Mouse (Mus musculus) heart, postnatal 25 days (tissue): ENCODE measurements around the gene Vmn1r212. TPM values are rescaled to one million over a fixed set of nuclear protein-coding genes. Genes with fewer than 3 reads are reported as not detected.
"Not testable (repeated sequence)": the region's sequence is repeated elsewhere in the genome, so short reads cannot be mapped to it uniquely, and the experiment has no call there.

ENCODE experiments used
- DNase-seq: peaks from one replicate; pipeline ENCODE4 v3.0.0; 2022; ENCODE audit warnings: low spot score
- intact Hi-C: fragments of 180-260 bp; cut with DNase I; formaldehyde crosslinking; loops from one replicate; pipeline ENCODE4 v1.15.1; 2025
- total RNA-seq, 2 experiments: library from RNA; stranded (reverse); gene quantifications; 2 replicates each; pipeline ENCODE4 v1.2.3; 2021

Vmn1r212 gene
- not detected for total RNA-seq

DNA sequence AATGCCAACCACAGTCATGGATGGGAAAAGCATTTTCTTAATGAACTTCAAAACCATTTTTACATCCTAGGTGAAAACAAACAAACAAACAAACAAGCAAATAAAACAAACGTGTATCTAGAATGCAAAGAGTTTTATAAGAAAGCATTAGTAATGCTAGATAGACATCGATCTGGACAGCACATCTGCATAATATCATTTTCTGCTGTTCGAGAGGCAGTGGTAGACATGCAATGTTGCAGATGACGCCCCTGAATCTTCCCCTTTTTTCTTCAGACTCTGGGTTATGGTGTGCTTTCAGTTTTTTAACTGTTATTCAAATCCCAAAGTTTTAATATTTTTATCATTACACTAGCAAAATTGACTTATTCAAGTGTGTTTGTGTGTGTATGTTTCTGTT lies at the start of gene Vmn1r212:
Gene Vmn1r212 (minus strand): TSS at position 101 of the 400 bp plus-strand sequence.
- intact Hi-C loops = no loop called here
- no peak for DNase-seq

DNA sequence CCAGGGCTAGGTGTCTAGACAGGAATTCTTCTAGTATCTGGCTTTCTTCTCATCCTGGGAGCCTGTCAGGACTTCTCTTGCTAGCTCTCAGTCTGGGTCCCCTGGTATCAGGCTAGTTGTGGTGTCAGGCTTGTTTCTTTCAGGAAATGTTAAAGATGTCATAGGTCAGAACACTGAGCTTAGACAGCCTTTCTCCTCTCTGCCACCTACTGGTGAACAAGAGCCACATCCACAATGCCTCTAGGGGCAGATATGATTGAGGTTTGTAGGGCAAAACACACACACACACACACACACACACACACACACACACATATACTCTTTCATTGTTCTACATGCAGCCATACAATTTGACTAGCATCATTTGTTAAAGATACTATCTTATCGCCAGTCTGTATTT lies 4.7 kb downstream of the Vmn1r212 start:
- intact Hi-C loops = no loop called here
- no peak for DNase-seq

DNA sequence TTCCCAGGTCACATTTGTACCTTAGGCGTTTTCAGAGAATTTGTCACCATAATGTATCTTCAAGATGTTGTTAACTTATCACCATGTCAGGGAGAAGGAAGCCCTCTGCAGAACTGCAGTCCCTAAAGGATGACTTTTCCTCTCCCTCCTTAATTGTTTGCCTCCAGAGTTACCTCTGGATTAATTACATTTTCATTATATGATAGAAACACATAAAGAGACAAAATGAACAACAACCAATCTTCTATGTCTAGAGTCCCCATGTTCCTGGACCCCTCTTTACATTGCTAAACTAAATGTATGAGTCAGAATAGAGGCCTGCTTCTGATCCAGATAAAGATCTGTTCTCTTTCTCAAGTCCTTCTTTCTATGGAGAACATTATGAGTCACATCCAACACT lies 26.5 kb downstream of the Vmn1r212 start, which contains the start of gene Vmn1r211:
Gene Vmn1r211 (minus strand): TSS at position 101 of the 400 bp plus-strand sequence.
- DNase-seq = no peak
- intact Hi-C loops = no loop called here

DNA sequence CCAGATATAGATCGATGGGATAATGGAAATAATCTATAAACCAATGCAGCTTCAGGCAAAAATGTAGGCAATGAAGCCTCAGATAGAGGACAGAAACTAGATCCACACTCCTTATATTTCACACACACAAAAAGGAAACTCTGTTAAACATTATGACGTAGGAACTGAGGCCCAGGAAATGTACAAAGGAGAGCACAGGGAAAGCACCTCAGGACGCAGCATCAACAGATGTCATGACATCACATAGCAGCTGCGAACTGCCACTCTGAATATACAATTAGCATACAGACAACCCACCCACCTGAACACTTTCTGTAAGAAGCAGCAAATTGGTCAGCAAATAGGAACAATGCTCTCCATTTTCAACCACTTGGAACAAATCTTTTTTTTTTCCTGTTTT lies 29.2 kb downstream of the Vmn1r212 start:
- intact Hi-C loops = no loop called here
- DNase-seq = no peak

DNA sequence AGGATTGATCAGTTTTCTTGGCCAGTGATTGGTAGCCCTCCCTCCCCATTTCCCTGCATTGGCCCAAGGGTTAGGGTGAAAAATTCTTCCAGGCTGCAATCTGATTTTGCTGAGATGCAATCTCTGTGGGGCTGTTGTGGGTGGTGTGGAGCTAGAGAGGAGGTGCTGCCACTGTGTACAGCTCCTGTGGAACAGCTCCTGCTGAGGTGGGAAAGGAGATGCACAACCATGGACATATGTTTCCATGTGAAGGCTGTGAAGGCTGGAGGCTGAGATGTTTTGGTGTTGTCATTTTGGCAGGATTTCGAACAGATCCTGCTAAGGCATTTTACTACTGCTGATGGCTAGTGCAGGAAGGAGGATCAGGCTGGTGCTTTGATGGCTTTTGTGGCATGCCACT lies 37.2 kb downstream of the Vmn1r212 start:
- intact Hi-C loops = no loop called here
- no peak for DNase-seq

DNA sequence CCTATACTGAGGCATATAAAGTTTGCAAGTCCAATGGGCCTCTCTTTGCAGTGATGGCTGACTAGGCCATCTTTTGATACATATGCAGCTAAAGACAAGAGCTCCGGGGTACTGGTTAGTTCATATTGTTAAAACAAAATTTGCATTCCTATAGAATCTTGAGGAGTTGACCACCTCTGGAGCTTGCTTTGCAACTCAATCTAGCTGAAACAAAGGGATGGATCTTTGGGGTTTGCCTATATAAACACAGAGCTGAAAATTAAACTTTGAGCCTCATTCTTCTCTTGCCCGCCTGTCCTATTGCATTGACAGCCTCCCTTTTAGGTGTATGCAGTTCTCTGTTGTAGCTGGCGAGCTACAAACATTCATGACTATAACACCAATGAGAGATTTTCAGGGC lies 39.7 kb downstream of the Vmn1r212 start:
- intact Hi-C loops, DNase-seq: not testable (repeated sequence)

Other genes with a start within 250 kb of the Vmn1r212 start
- not detected for gene Vmn1r207-ps, start 154.6 kb downstream of the Vmn1r212 start, total RNA-seq
- not detected for gene Vmn1r208, start 106.8 kb downstream of the Vmn1r212 start, total RNA-seq
- gene Vmn1r209, start 74.5 kb downstream of the Vmn1r212 start, total RNA-seq = not detected
- not detected for gene Vmn1r210, start 52.9 kb downstream of the Vmn1r212 start, total RNA-seq
- not detected for gene Vmn1r211, start 26.6 kb downstream of the Vmn1r212 start, total RNA-seq
- gene Vmn1r213, start 123.5 kb upstream of the Vmn1r212 start, total RNA-seq = not detected
- gene Vmn1r214, start 146.2 kb upstream of the Vmn1r212 start, total RNA-seq = not detected
- not detected for gene Vmn1r215, start 183.8 kb upstream of the Vmn1r212 start, total RNA-seq
- not detected for gene Vmn1r217, start 234.0 kb upstream of the Vmn1r212 start, total RNA-seq
- gene Vmn1r218, start 248.9 kb upstream of the Vmn1r212 start, total RNA-seq = not detected